Comparison of ENCODE assay signal across 8 mouse cellular contexts in the genomic region with DNA sequence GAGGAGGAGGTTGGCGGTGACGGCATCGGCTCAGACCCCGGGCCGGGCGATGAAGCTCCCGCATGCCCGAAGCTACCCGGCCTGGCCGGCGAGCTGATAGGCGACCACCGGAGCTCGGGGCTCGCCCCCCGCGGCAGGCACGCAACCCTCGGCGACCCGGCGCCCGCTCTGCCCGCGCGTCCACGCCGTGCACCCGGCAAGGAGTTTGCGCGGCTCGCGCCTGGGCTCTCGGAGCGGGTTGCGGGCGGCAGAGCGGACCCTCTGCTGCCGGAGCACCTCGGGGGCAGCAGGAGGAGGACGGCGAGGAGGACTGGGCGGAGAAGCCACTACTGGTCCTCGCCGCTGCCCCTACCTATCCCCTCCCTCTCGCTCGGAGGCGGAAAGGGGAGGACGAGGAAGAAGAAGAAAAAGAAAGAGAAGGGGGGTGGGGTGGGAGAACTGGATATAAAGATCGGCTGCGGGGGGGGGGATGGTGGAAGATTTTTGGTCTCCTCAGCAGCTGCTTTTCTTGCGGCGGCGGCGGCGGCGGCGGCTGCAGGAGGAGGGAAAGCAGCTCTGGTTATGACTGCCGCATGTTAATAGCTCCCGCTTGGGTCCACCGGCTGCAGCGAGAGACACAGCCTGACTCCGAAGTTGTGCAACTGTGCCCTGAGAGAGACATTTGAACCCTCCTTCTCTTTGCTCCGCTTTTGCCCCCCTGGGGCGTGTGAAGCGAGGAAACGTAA. TPM values are rescaled to one million over a fixed set of nuclear protein-coding genes. Genes with fewer than 3 reads are reported as not detected.
DNase-seq lines count a peak whose midpoint lies in the region; ATAC-seq and TF ChIP-seq lines count a peak whose summit lies in the region.

No protein-coding gene starts in this region.

- TF ChIP-seq POLR2A in brain, embryonic 14.5 days (IDR thresholded peaks at IDR 0.05; ENCODE audit: borderline replicate concordance, extremely low read depth, insufficient read depth, insufficient read length, poor library complexity, severe bottlenecking) = 0 out of 2 replicates have a peak, but pooled peaks have one; percentile 18

- no peak for TF ChIP-seq EP300 in heart, postnatal 0 days (IDR thresholded peaks at IDR 0.05; ENCODE audit: low read depth)
- TF ChIP-seq EP300 in liver, postnatal 0 days (IDR thresholded peaks at IDR 0.05; ENCODE audit: low read depth) = no peak

- H3K9me3 ChIP-seq in forebrain, embryonic 11.5 days (ENCODE audit: control insufficient read depth, low read length) = no peaks in the 10 kb centered on the region
- no peaks in the 10 kb centered on the region for H3K9me3 ChIP-seq in heart, postnatal 0 days (replicated peaks; ENCODE audit: control insufficient read depth, low read length)
- H3K9me3 ChIP-seq in liver, postnatal 0 days (ENCODE audit: low read length) = no peaks in the 10 kb centered on the region
- no peaks in the 10 kb centered on the region for H3K9me3 ChIP-seq in neural tube, embryonic 15.5 days (replicated peaks)

- H3K4me3 ChIP-seq in forebrain, embryonic 11.5 days (ENCODE audit: low read depth, low read length) = peak overlapping the region; percentile 67
- H3K4me3 ChIP-seq in heart, postnatal 0 days (ENCODE audit: low read depth, low read length) = peak overlapping the region; percentile 74
- peak overlapping the region; percentile 55 for H3K4me3 ChIP-seq in liver, postnatal 0 days (ENCODE audit: low read depth, low read length)
- peak overlapping the region; percentile 77 for H3K4me3 ChIP-seq in neural tube, embryonic 15.5 days (replicated peaks)

- peak; percentile 68 for ATAC-seq in forebrain, embryonic 11.5 days (replicated peaks; ENCODE audit: low FRiP score)
- ATAC-seq in heart, postnatal 0 days (ENCODE audit: insufficient read depth, low read depth) = peak; percentile 6; the same call in 1 of the 2 replicates
- ATAC-seq in liver, postnatal 0 days = peak; percentile 21
- peak; percentile 30 for ATAC-seq in neural tube, embryonic 15.5 days (ENCODE audit: low FRiP score)

- peak overlapping the region; percentile 78 for H3K9ac ChIP-seq in forebrain, embryonic 11.5 days (ENCODE audit: low read length)
- peak overlapping the region; percentile 51 for H3K9ac ChIP-seq in heart, postnatal 0 days (replicated peaks; ENCODE audit: low read depth, low read length)
- no peak overlapping the region for H3K9ac ChIP-seq in liver, postnatal 0 days (replicated peaks)
- H3K9ac ChIP-seq in neural tube, embryonic 15.5 days (replicated peaks) = peak overlapping the region; percentile 93

- DNase-seq in ES-CJ7 (ENCODE audit: low read depth, low spot score) = peak; percentile 40
- peak; percentile 90 for DNase-seq in brain, embryonic 14.5 days (ENCODE audit: low read depth)
- peak; percentile 85 for DNase-seq in forebrain, embryonic 11.5 days (ENCODE audit: low spot score)
- DNase-seq in heart, postnatal 0 days (ENCODE audit: low spot score) = peak; percentile 27
- peak; percentile 52 to 75 for DNase-seq in layer of hippocampus, adult 18-20 months (ENCODE audit: low spot score in 2 of 2)
- DNase-seq in liver, postnatal 0 days = peak; percentile 27
- no peak for DNase-seq in T-cell, adult 2 months (ENCODE audit: low spot score)

- peak overlapping the region; percentile 90 for H3K27ac ChIP-seq in forebrain, embryonic 11.5 days (ENCODE audit: low read depth, low read length)
- peak overlapping the region; percentile 48 for H3K27ac ChIP-seq in heart, postnatal 0 days (ENCODE audit: low read depth)
- no peak overlapping the region for H3K27ac ChIP-seq in liver, postnatal 0 days (ENCODE audit: low read depth)
- H3K27ac ChIP-seq in neural tube, embryonic 15.5 days (replicated peaks) = peak overlapping the region; percentile 99

- WGBS in forebrain, embryonic 11.5 days = 0% methylated on average over 63 of the region's 67 CpGs
- under 1% methylated on average over 60 of the region's 67 CpGs for WGBS in heart, postnatal 0 days
- WGBS in liver, postnatal 0 days (ENCODE audit: insufficient replicate concordance) = under 1% methylated on average over 55 of the region's 67 CpGs
- WGBS in neural tube, embryonic 15.5 days = under 1% methylated on average over 55 of the region's 67 CpGs

- TF ChIP-seq CTCF in brain, embryonic 14.5 days (IDR thresholded peaks at IDR 0.05; ENCODE audit: borderline replicate concordance, extremely low read depth, insufficient read depth, insufficient read length) = no peak
- TF ChIP-seq CTCF in heart, postnatal 0 days (IDR thresholded peaks at IDR 0.05; ENCODE audit: low read depth) = no peak
- TF ChIP-seq CTCF in liver, postnatal 0 days (IDR thresholded peaks at IDR 0.05; ENCODE audit: low read depth) = no peak

- peaks cover 23% of the 10 kb centered on the region for H3K27me3 ChIP-seq in forebrain, embryonic 11.5 days (ENCODE audit: control insufficient read depth, insufficient read depth, low read length)
- peaks cover 35% of the 10 kb centered on the region for H3K27me3 ChIP-seq in heart, postnatal 0 days (ENCODE audit: control insufficient read depth, insufficient read depth, low read length)
- H3K27me3 ChIP-seq in liver, postnatal 0 days (ENCODE audit: insufficient read depth, low read length) = peaks cover 56% of the 10 kb centered on the region
- no peaks in the 10 kb centered on the region for H3K27me3 ChIP-seq in neural tube, embryonic 15.5 days (replicated peaks)

- no peaks in the 10 kb centered on the region for H3K36me3 ChIP-seq in forebrain, embryonic 11.5 days (ENCODE audit: control insufficient read depth, insufficient read depth, low read length)
- H3K36me3 ChIP-seq in heart, postnatal 0 days (replicated peaks; ENCODE audit: control insufficient read depth, insufficient read depth, low read length) = no peaks in the 10 kb centered on the region
- H3K36me3 ChIP-seq in liver, postnatal 0 days (replicated peaks; ENCODE audit: insufficient read depth, low read length) = no peaks in the 10 kb centered on the region
- H3K36me3 ChIP-seq in neural tube, embryonic 15.5 days = no peaks in the 10 kb centered on the region

- peaks cover 8% of the 10 kb centered on the region; the same call in 1 of the 2 replicates for H3K4me1 ChIP-seq in forebrain, embryonic 11.5 days (replicated peaks; ENCODE audit: control insufficient read depth, insufficient read depth, low read length)
- H3K4me1 ChIP-seq in heart, postnatal 0 days (ENCODE audit: control insufficient read depth, insufficient read depth) = peaks cover 11% of the 10 kb centered on the region
- no peaks in the 10 kb centered on the region; the same call in none of the 2 replicates for H3K4me1 ChIP-seq in liver, postnatal 0 days (ENCODE audit: insufficient read depth)
- peaks cover 16% of the 10 kb centered on the region for H3K4me1 ChIP-seq in neural tube, embryonic 15.5 days

- peak overlapping the region; percentile 85 for H3K4me2 ChIP-seq in forebrain, embryonic 11.5 days (ENCODE audit: low read depth, low read length, severe bottlenecking)
- peak overlapping the region; percentile 99 for H3K4me2 ChIP-seq in heart, postnatal 0 days (ENCODE audit: low read depth, low read length)
- H3K4me2 ChIP-seq in liver, postnatal 0 days (ENCODE audit: low read depth, low read length) = peak overlapping the region; percentile 84
- peak overlapping the region; percentile 58 for H3K4me2 ChIP-seq in neural tube, embryonic 15.5 days

RNA-seq across cellular contexts. Expression of a gene that starts 0.5 kb away (rescaled TPM):
- polyA plus RNA-seq in brain, embryonic 14.5 days (2012; rRNA removed) = 53.9 and 89.2 TPM in 2 replicates
- polyA plus RNA-seq in forebrain, embryonic 11.5 days (2014; fragmentation: Nextera tagmentation; extraction: Ambion mirVana) = 17.6 and 19.4 TPM in 2 replicates
- total RNA-seq in heart, postnatal 0 days (2014; rRNA removed; ENCODE audit: low replicate concordance) = 7.3 and 12.8 TPM in 2 replicates
- 1.5 and 1.7 TPM in 2 replicates for polyA plus RNA-seq in heart, postnatal 0 days (2015; fragmentation: Nextera tagmentation; extraction: Ambion mirVana)
- total RNA-seq in layer of hippocampus, adult 18-20 months (2021) = 100 to 1,000 TPM; 161 to 176 TPM
- polyA plus RNA-seq in liver, postnatal 0 days (2015; fragmentation: Nextera tagmentation; extraction: Ambion mirVana) = 0.73 and 1.1 TPM in 2 replicates
- polyA plus RNA-seq in neural tube, embryonic 15.5 days (2015; fragmentation: Nextera tagmentation; extraction: Ambion mirVana) = 55.8 and 65.4 TPM in 2 replicates

Comparison
In these comparisons a context has a peak if more than half of its experiments do, and no peak if none do; other contexts are left out.
1. ATAC-seq: peak in every context shown above with its lines; median percentile 68 in forebrain, embryonic 11.5 days; 30 in neural tube, embryonic 15.5 days; 21 in liver, postnatal 0 days; 6 in heart, postnatal 0 days.